ENCODE assay signal across 8 mouse cellular contexts in genomic region chr6:106769290-106769866, GRCm38 (mm10). TPM values are rescaled to one million over a fixed set of nuclear protein-coding genes. Genes with fewer than 3 reads are reported as not detected.
DNase-seq lines count a peak whose midpoint lies in the region; ATAC-seq lines count a peak whose summit lies in the region.

No protein-coding gene starts in this region.

- H3K4me3 ChIP-seq in kidney, embryonic 16.5 days (ENCODE audit: low read length) = peak overlapping the region; percentile 89
- peak overlapping the region; percentile 54 for H3K4me3 ChIP-seq in hindbrain, embryonic 11.5 days (ENCODE audit: low read depth, low read length)

- peaks cover 15% of the 10 kb centered on the region for H3K36me3 ChIP-seq in kidney, embryonic 16.5 days (ENCODE audit: insufficient read depth, low read length)
- H3K36me3 ChIP-seq in hindbrain, embryonic 11.5 days (ENCODE audit: control insufficient read depth, insufficient read depth, low read length) = no peaks in the 10 kb centered on the region

- H3K27ac ChIP-seq in kidney, embryonic 16.5 days (ENCODE audit: low read length) = 0 out of 2 replicates have a peak overlapping the region, but pooled peaks have one; percentile 9
- H3K27ac ChIP-seq in hindbrain, embryonic 11.5 days (ENCODE audit: low read depth, low read length) = no peak overlapping the region

- H3K4me2 ChIP-seq in kidney, embryonic 16.5 days (replicated peaks; ENCODE audit: low read depth, low read length) = peak overlapping the region; percentile 76
- H3K4me2 ChIP-seq in hindbrain, embryonic 11.5 days (replicated peaks; ENCODE audit: low read depth, low read length) = peak overlapping the region; percentile 90

- WGBS in kidney, embryonic 16.5 days = 1% methylated on average over 33 of the region's 33 CpGs
- WGBS in hindbrain, embryonic 11.5 days = 2% methylated on average over 33 of the region's 33 CpGs

- peaks cover 11% of the 10 kb centered on the region for H3K4me1 ChIP-seq in kidney, embryonic 16.5 days (ENCODE audit: insufficient read depth, low read length)
- H3K4me1 ChIP-seq in hindbrain, embryonic 11.5 days (replicated peaks; ENCODE audit: control insufficient read depth, insufficient read depth, low read length) = no peaks in the 10 kb centered on the region

- H3K9ac ChIP-seq in kidney, embryonic 16.5 days (replicated peaks; ENCODE audit: low read length) = peak overlapping the region; percentile 78
- H3K9ac ChIP-seq in hindbrain, embryonic 11.5 days (ENCODE audit: low read depth, low read length) = peak overlapping the region; percentile 52

- H3K27me3 ChIP-seq in kidney, embryonic 16.5 days (ENCODE audit: insufficient read depth, low read length) = no peaks in the 10 kb centered on the region
- no peaks in the 10 kb centered on the region for H3K27me3 ChIP-seq in hindbrain, embryonic 11.5 days (ENCODE audit: control insufficient read depth, insufficient read depth, low read length)

- DNase-seq in kidney, adult 18-20 months = no peak
- peak; percentile 28 for DNase-seq in adipocyte (ENCODE audit: low spot score)
- no peak for DNase-seq in hindbrain, embryonic 11.5 days (ENCODE audit: low spot score)
- DNase-seq in frontal cortex, adult 2 months (ENCODE audit: extremely low spot score in 1 of 2, low spot score in 1 of 2) = no peak
- DNase-seq in thymus, postnatal 36 days = no peak
- DNase-seq in spleen, adult 18-20 months = no peak

- peak; percentile 77 for ATAC-seq in kidney, embryonic 16.5 days (ENCODE audit: low FRiP score, low TSS enrichment)
- peak; percentile 86 for ATAC-seq in hindbrain, embryonic 11.5 days (ENCODE audit: low FRiP score)
- peak; percentile 49 for ATAC-seq in megakaryocyte, adult 5-6 weeks (ENCODE audit: poor library complexity, severe bottlenecking)

- H3K9me3 ChIP-seq in kidney, embryonic 16.5 days (ENCODE audit: low read length) = no peaks in the 10 kb centered on the region
- H3K9me3 ChIP-seq in hindbrain, embryonic 11.5 days (ENCODE audit: control insufficient read depth, low read length) = no peaks in the 10 kb centered on the region

RNA-seq across cellular contexts. Expression of gene Trnt1, which starts 0.5 kb away (rescaled TPM):
- 60.0 and 63.5 TPM in 2 replicates for polyA plus RNA-seq in kidney, embryonic 16.5 days (2015; fragmentation: Nextera tagmentation; extraction: Ambion mirVana)
- polyA plus RNA-seq in hindbrain, embryonic 11.5 days (2014; fragmentation: Nextera tagmentation; extraction: Ambion mirVana) = 77.8 and 80.6 TPM in 2 replicates
- total RNA-seq in megakaryocyte, adult 5-6 weeks (2015) = 27.9 and 35.9 TPM in 2 replicates
- total RNA-seq in megakaryocyte, adult 5-6 weeks (2017) = 50.4 and 52.2 TPM in 2 replicates
- 26.8 and 29.7 TPM in 2 replicates for polyA plus RNA-seq in frontal cortex, adult 2 months (2012; rRNA removed)

RNA-seq across cellular contexts. Expression of gene Il5ra, which starts 20.5 kb away (rescaled TPM):
- polyA plus RNA-seq in kidney, embryonic 16.5 days (2015; fragmentation: Nextera tagmentation; extraction: Ambion mirVana) = 0.30 and 0.60 TPM in 2 replicates
- polyA plus RNA-seq in hindbrain, embryonic 11.5 days (2014; fragmentation: Nextera tagmentation; extraction: Ambion mirVana) = not detected in 2 replicates
- 3.1 and 4.2 TPM in 2 replicates for total RNA-seq in megakaryocyte, adult 5-6 weeks (2015)
- total RNA-seq in megakaryocyte, adult 5-6 weeks (2017) = 4.3 and 5.9 TPM in 2 replicates
- polyA plus RNA-seq in frontal cortex, adult 2 months (2012; rRNA removed) = not detected in 2 replicates

RNA-seq across cellular contexts. Expression of gene Crbn, which starts 30.5 kb away (rescaled TPM):
- polyA plus RNA-seq in kidney, embryonic 16.5 days (2015; fragmentation: Nextera tagmentation; extraction: Ambion mirVana) = 52.2 and 53.8 TPM in 2 replicates
- polyA plus RNA-seq in hindbrain, embryonic 11.5 days (2014; fragmentation: Nextera tagmentation; extraction: Ambion mirVana) = 56.6 and 62.4 TPM in 2 replicates
- total RNA-seq in megakaryocyte, adult 5-6 weeks (2015) = 20.8 and 23.1 TPM in 2 replicates
- total RNA-seq in megakaryocyte, adult 5-6 weeks (2017) = 38.7 and 44.3 TPM in 2 replicates
- 36.5 and 45.5 TPM in 2 replicates for polyA plus RNA-seq in frontal cortex, adult 2 months (2012; rRNA removed)
